Mouse (Mus musculus) thymus, adult 2 months (tissue): ENCODE results near the gene Ticam1.

Source experiments
- CTCF ChIP-seq: fragments of 200-500 bp; IDR thresholded peaks from 2 replicates; pipeline ENCODE4 v1.5.1; 2012; ENCODE audit warnings: mild to moderate bottlenecking, control low read depth, low read length, moderate library complexity, borderline replicate concordance; ENCODE audit not compliant: control insufficient read depth, poor library complexity, insufficient read depth; ENCODE audit errors: extremely low read depth
- POLR2A ChIP-seq: fragments of 200-500 bp; IDR thresholded peaks from 2 replicates; pipeline ENCODE4 v1.6.1; 2012; ENCODE audit warnings: mild to moderate bottlenecking, low read length, control low read depth, moderate library complexity; ENCODE audit not compliant: control insufficient read depth, poor library complexity, insufficient read depth; ENCODE audit errors: extremely low read depth

- TF ChIP-seq CTCF (no peak), POLR2A (no peak)
Observed at GRCm38 (mm10) chr17:56224916-56225315, 51.7 kb downstream of the Ticam1 start.
